Mouse (Mus musculus) inflammation-experienced regulatory T-cells (primary cell): ENCODE measurements around the gene Vmn1r214. TPM values are rescaled to one million over a fixed set of nuclear protein-coding genes. Genes with fewer than 3 reads are reported as not detected.

Source experiments
- polyA plus RNA-seq, 2 experiments: library from polyadenylated mRNA; unstranded; fragments of 100-300 nt; shearing (Covaris generic); gene quantifications; one replicate each; pipeline ENCODE4 v1.2.1; 2017

Vmn1r214 gene
- polyA plus RNA-seq: under 1 TPM; 0.10 to 0.89 TPM

GRCm38 (mm10) chr13:23030118-23030517, at the start of gene Vmn1r214:
Gene Vmn1r214, plus strand, starts transcription at chr13:23030418.

GRCm38 (mm10) chr13:23007356-23007755, 22.9 kb upstream of the Vmn1r214 start, which contains the start of gene Vmn1r213:
Gene Vmn1r213, plus strand, starts transcription at chr13:23007656.

GRCm38 (mm10) chr13:23067725-23068124, 37.5 kb downstream of the Vmn1r214 start, which contains the start of gene Vmn1r215:
Gene Vmn1r215, plus strand, starts transcription at chr13:23068025.

Other genes starting within 250 kb of the Vmn1r214 start
- under 1 TPM; 0.06 to 0.56 TPM for gene Vmn1r209, start 220.7 kb upstream of the Vmn1r214 start, polyA plus RNA-seq
- gene Vmn1r210, start 199.1 kb upstream of the Vmn1r214 start, polyA plus RNA-seq: 1 to 10 TPM in 1 of 2 experiments, under 1 TPM in 1; 0.34 to 1.1 TPM
- not detected for gene Vmn1r211, start 172.9 kb upstream of the Vmn1r214 start, polyA plus RNA-seq
- not detected for gene Vmn1r212, start 146.2 kb upstream of the Vmn1r214 start, polyA plus RNA-seq
- gene Vmn1r213, start 22.8 kb upstream of the Vmn1r214 start, polyA plus RNA-seq: not detected
- gene Vmn1r215, start 37.6 kb downstream of the Vmn1r214 start, polyA plus RNA-seq: under 1 TPM in 1 of 2 experiments, not detected in 1; 0.13 TPM
- 1 to 10 TPM in 1 of 2 experiments, not detected in 1; 1.0 TPM for gene Vmn1r217, start 87.8 kb downstream of the Vmn1r214 start, polyA plus RNA-seq
- gene Vmn1r218, start 102.7 kb downstream of the Vmn1r214 start, polyA plus RNA-seq: under 1 TPM; 0.02 to 0.18 TPM
- gene Vmn1r219, start 128.9 kb downstream of the Vmn1r214 start, polyA plus RNA-seq: not detected
- gene Vmn1r220, start 157.6 kb downstream of the Vmn1r214 start, polyA plus RNA-seq: under 1 TPM in 1 of 2 experiments, not detected in 1; 0.12 TPM
- gene Vmn1r221, start 183.7 kb downstream of the Vmn1r214 start, polyA plus RNA-seq: under 1 TPM in 1 of 2 experiments, not detected in 1; 0.95 TPM
- under 1 TPM in 1 of 2 experiments, not detected in 1; 0.51 TPM for gene Vmn1r222, start 205.5 kb downstream of the Vmn1r214 start, polyA plus RNA-seq
- gene Vmn1r223, start 216.7 kb downstream of the Vmn1r214 start, polyA plus RNA-seq: under 1 TPM; 0.02 to 0.07 TPM